Mouse (Mus musculus): ENCODE data around the gene Ublcp1.
A peak's percentile ranks its signal among the peaks of the same experiment; 100 is the strongest.

Ublcp1 gene

GRCm38 (mm10) chr11:44470432-44471336 is at the start of gene Ublcp1:
Gene Ublcp1 (minus strand): TSS chr11:44470498.
- peak; percentile 84 to 91 for DNase-seq

GRCm38 (mm10) chr11:44519096-44519949 is 49.0 kb upstream of the Ublcp1 start:
- DNase-seq, result peak; percentile 52 to 56

GRCm38 (mm10) chr11:44518281-44519095 is 48.2 kb upstream of the Ublcp1 start, which contains the start of gene Rnf145:
Gene Rnf145 (plus strand): TSS chr11:44518964.
- DNase-seq, result peak; percentile 55 to 71

- no peak for DNase-seq
These were observed 47.4 kb upstream of the Ublcp1 start for GRCm38 (mm10) chr11:44517561-44518280.

GRCm38 (mm10) chr11:44516362-44516761 is 46.1 kb upstream of the Ublcp1 start:
- DNase-seq, result no peak

- DNase-seq, result no peak
These were observed 44.4 kb upstream of the Ublcp1 start for GRCm38 (mm10) chr11:44514666-44515065.

- DNase-seq, result no peak
These were observed 42.7 kb upstream of the Ublcp1 start for GRCm38 (mm10) chr11:44513026-44513422.

- DNase-seq, result no peak
These were observed 42.0 kb upstream of the Ublcp1 start for GRCm38 (mm10) chr11:44512044-44513025.

GRCm38 (mm10) chr11:44510371-44510770 is 40.1 kb upstream of the Ublcp1 start:
- DNase-seq, result no peak

- no peak for DNase-seq
These were observed 39.6 kb upstream of the Ublcp1 start for GRCm38 (mm10) chr11:44509906-44510305.

- DNase-seq, result no peak
These were observed 38.6 kb upstream of the Ublcp1 start for GRCm38 (mm10) chr11:44508876-44509275.

GRCm38 (mm10) chr11:44504761-44505160 is 34.5 kb upstream of the Ublcp1 start:
- DNase-seq, result no peak

GRCm38 (mm10) chr11:44504146-44504545 is 33.8 kb upstream of the Ublcp1 start:
- DNase-seq, result no peak

GRCm38 (mm10) chr11:44502931-44503330 is 32.6 kb upstream of the Ublcp1 start:
- no peak for DNase-seq

- DNase-seq, result no peak
These were observed 31.2 kb upstream of the Ublcp1 start for GRCm38 (mm10) chr11:44501477-44501876.

- DNase-seq, result no peak
These were observed 30.7 kb upstream of the Ublcp1 start for GRCm38 (mm10) chr11:44500966-44501365.

- DNase-seq, result no peak
These were observed 28.3 kb upstream of the Ublcp1 start for GRCm38 (mm10) chr11:44498412-44499272.

- peak; percentile 72 to 87 for DNase-seq
These were observed 25.9 kb upstream of the Ublcp1 start for GRCm38 (mm10) chr11:44496217-44496616.

- DNase-seq, result no peak
These were observed 24.5 kb upstream of the Ublcp1 start for GRCm38 (mm10) chr11:44494643-44495323.

Data from thymus, adult 18-20 months (tissue).